Mouse (Mus musculus) spleen, adult 2 months (tissue): ENCODE data around the gene Gm37240.

Source experiments
- CTCF ChIP-seq: fragments of 200-500 bp; IDR thresholded peaks from 2 replicates; pipeline ENCODE4 v1.5.1; 2011; ENCODE audit warnings: mild to moderate bottlenecking, inconsistent platforms; ENCODE audit not compliant: insufficient read depth, insufficient read length, insufficient replicate concordance; ENCODE audit errors: extremely low read depth
- POLR2A ChIP-seq: fragments of 200-500 bp; IDR thresholded peaks from 2 replicates; pipeline ENCODE4 v1.6.1; 2011; ENCODE audit warnings: low read depth, low read length, inconsistent platforms

DNA sequence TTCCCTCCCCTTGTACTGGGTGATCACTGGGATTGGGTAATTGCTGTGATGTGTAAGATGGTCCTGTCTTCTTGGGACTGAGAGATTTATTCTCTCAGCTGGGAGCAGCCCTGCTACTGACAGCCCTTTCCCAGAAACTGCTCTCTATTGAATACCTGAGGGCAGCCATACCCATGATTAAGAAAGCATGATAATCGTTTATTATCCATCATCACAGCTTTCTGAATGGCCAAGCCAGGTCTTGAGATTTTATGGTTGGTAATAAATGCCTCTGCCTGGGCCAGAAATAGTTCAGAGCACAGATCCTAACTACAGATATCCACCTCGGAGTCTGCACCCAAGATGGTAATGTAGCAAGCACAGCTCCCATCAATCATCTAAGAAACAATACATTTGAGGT lies 129.4 kb downstream of the Gm37240 start:
- TF ChIP-seq POLR2A (no peak), CTCF (no peak)
